Mouse (Mus musculus) E14TG2a.4 (cell line): ENCODE measurements around the gene Rps26.

Source experiments
- H3K27me3 ChIP-seq: 2 replicates; pipeline ENCODE4 v1.6.1; 2014; ENCODE audit warnings: low read length, control low read depth; ENCODE audit not compliant: insufficient read depth
- H3K36me3 ChIP-seq: 2 replicates; pipeline ENCODE4 v1.6.1; 2014; ENCODE audit warnings: low read length, control low read depth; ENCODE audit not compliant: insufficient read depth
- H3K4me1 ChIP-seq: replicated peaks from 2 replicates; pipeline ENCODE4 v1.6.1; 2014; ENCODE audit warnings: low read depth, low read length, control low read depth
- H3K4me3 ChIP-seq: replicated peaks from 2 replicates; pipeline ENCODE4 v1.5.1; 2014; ENCODE audit warnings: mild to moderate bottlenecking, low read length
- H3K9me3 ChIP-seq: 2 replicates; pipeline ENCODE4 v1.6.1; 2014; ENCODE audit warnings: low read length, control low read depth
- CTCF ChIP-seq: conservative IDR thresholded peaks from 2 replicates; pipeline ENCODE4 v1.5.1; 2014; ENCODE audit warnings: low read length
- NANOG ChIP-seq: IDR thresholded peaks from 2 replicates; pipeline ENCODE4 v1.6.1; 2014; ENCODE audit warnings: borderline replicate concordance, low read length, mixed read lengths
- POU5F1 ChIP-seq: IDR thresholded peaks from 2 replicates; pipeline ENCODE4 v1.6.1; 2014; ENCODE audit warnings: low read length, borderline replicate concordance

Gene Rps26

GRCm38 (mm10) chr10:128645111-128646011 is 18.8 kb upstream of the Rps26 start, which contains the start of gene Ikzf4:
Gene Ikzf4 (minus strand): TSS chr10:128645991.
- Histone ChIP-seq H3K27me3 (peaks cover 68% of the 10 kb centered on the region), H3K36me3 (no peaks in the 10 kb centered on the region), H3K4me3 (peak within 1 kb of the TSS; percentile 67), H3K4me1 (peaks cover 52% of the 10 kb centered on the region), H3K9me3 (no peaks in the 10 kb centered on the region)
- TF ChIP-seq CTCF (no peak), POU5F1 (no peak), NANOG (no peak)

- Histone ChIP-seq H3K36me3 (no peaks in the 10 kb centered on the region), H3K27me3 (peaks cover 83% of the 10 kb centered on the region), H3K4me1 (peaks cover 62% of the 10 kb centered on the region), H3K4me3 (no peak overlapping the region), H3K9me3 (no peaks in the 10 kb centered on the region)
- no peak for TF ChIP-seq NANOG
- TF ChIP-seq POU5F1 = no peak
These were observed 16.2 kb upstream of the Rps26 start for GRCm38 (mm10) chr10:128642749-128643148.

GRCm38 (mm10) chr10:128641871-128642270 is 15.3 kb upstream of the Rps26 start:
- TF ChIP-seq CTCF (no peak), NANOG (no peak), POU5F1 (no peak)

GRCm38 (mm10) chr10:128640891-128641290 is 14.3 kb upstream of the Rps26 start:
- peak overlapping the region; percentile 43 for H3K4me3 ChIP-seq

More at GRCm38 (mm10) chr10:128641871-128642270, 15.3 kb upstream of the Rps26 start:
- H3K27me3 ChIP-seq = peaks cover 74% of the 10 kb centered on the region
- H3K9me3 ChIP-seq = no peaks in the 10 kb centered on the region
- H3K4me1 ChIP-seq = peaks cover 66% of the 10 kb centered on the region
- no peaks in the 10 kb centered on the region for H3K36me3 ChIP-seq
- H3K4me3 ChIP-seq = no peak overlapping the region

GRCm38 (mm10) chr10:128639999-128640398 is 13.5 kb upstream of the Rps26 start:
- no peak for TF ChIP-seq POU5F1
- TF ChIP-seq NANOG = no peak
- no peak for TF ChIP-seq CTCF
- no peaks in the 10 kb centered on the region for H3K9me3 ChIP-seq
- H3K36me3 ChIP-seq = no peaks in the 10 kb centered on the region
- H3K4me3 ChIP-seq = peak overlapping the region; percentile 43
- H3K4me1 ChIP-seq = peaks cover 69% of the 10 kb centered on the region
- H3K27me3 ChIP-seq = peaks cover 73% of the 10 kb centered on the region

More at GRCm38 (mm10) chr10:128640891-128641290, 14.3 kb upstream of the Rps26 start:
- TF ChIP-seq POU5F1 = no peak
- no peak for TF ChIP-seq CTCF
- TF ChIP-seq NANOG = no peak
- Histone ChIP-seq H3K4me1 (peaks cover 66% of the 10 kb centered on the region), H3K27me3 (peaks cover 72% of the 10 kb centered on the region), H3K9me3 (no peaks in the 10 kb centered on the region), H3K36me3 (no peaks in the 10 kb centered on the region)

GRCm38 (mm10) chr10:128637011-128637410 is 10.5 kb upstream of the Rps26 start:
- Histone ChIP-seq H3K9me3 (no peaks in the 10 kb centered on the region), H3K4me1 (peaks cover 74% of the 10 kb centered on the region), H3K27me3 (peaks cover 68% of the 10 kb centered on the region), H3K36me3 (no peaks in the 10 kb centered on the region), H3K4me3 (peak overlapping the region; percentile 46)
- TF ChIP-seq POU5F1 = no peak
- no peak for TF ChIP-seq NANOG
- no peak for TF ChIP-seq CTCF

GRCm38 (mm10) chr10:128636561-128636960 is 10.0 kb upstream of the Rps26 start:
- peak overlapping the region; percentile 46 for H3K4me3 ChIP-seq
- no peaks in the 10 kb centered on the region for H3K9me3 ChIP-seq
- H3K4me1 ChIP-seq = peaks cover 74% of the 10 kb centered on the region
- H3K27me3 ChIP-seq = peaks cover 63% of the 10 kb centered on the region
- TF ChIP-seq NANOG (no peak), CTCF (no peak), POU5F1 (no peak)
- H3K36me3 ChIP-seq = no peaks in the 10 kb centered on the region

GRCm38 (mm10) chr10:128635697-128636096 is 9.2 kb upstream of the Rps26 start:
- H3K27me3 ChIP-seq = peaks cover 55% of the 10 kb centered on the region
- H3K4me3 ChIP-seq = no peak overlapping the region
- TF ChIP-seq CTCF = no peak
- no peak for TF ChIP-seq NANOG
- no peak for TF ChIP-seq POU5F1
- no peaks in the 10 kb centered on the region for H3K9me3 ChIP-seq
- H3K4me1 ChIP-seq = peaks cover 74% of the 10 kb centered on the region
- no peaks in the 10 kb centered on the region for H3K36me3 ChIP-seq
